Mouse (Mus musculus) lung, embryonic 14.5 days (tissue): ENCODE results near the gene Mrgbp. TPM values are rescaled to one million over a fixed set of nuclear protein-coding genes. Genes with fewer than 3 reads are reported as not detected.

Experiments
- ATAC-seq: fragments of 200-750 bp; cut with Nextera tagmentation; 2 replicates; pipeline ENCODE4 v1.8.0; 2017; ENCODE audit warnings: mild to moderate bottlenecking, moderate TSS enrichment, moderate library complexity; ENCODE audit not compliant: insufficient read depth
- DNase-seq: peaks from one replicate; pipeline ENCODE4 v3.0.0-alpha.2; 2015
- H3K27ac ChIP-seq: fragments of 300-500 bp; sonication (generic); 2 replicates; pipeline ENCODE4 v1.5.1; 2014; ENCODE audit warnings: low read depth, mild to moderate bottlenecking, moderate library complexity
- H3K27me3 ChIP-seq: fragments of 300-500 bp; sonication (generic); 2 replicates; pipeline ENCODE4 v1.6.1; 2014; ENCODE audit warnings: low read length, control low read depth; ENCODE audit not compliant: insufficient read depth
- H3K36me3 ChIP-seq: fragments of 300-500 bp; sonication (generic); 2 replicates; pipeline ENCODE4 v1.6.1; 2014; ENCODE audit warnings: control low read depth; ENCODE audit not compliant: insufficient read depth
- H3K4me1 ChIP-seq: fragments of 300-500 bp; sonication (generic); 2 replicates; pipeline ENCODE4 v1.6.1; 2014; ENCODE audit warnings: antibody characterized with exemption, control low read depth; ENCODE audit not compliant: insufficient read depth
- H3K4me2 ChIP-seq: fragments of 300-500 bp; sonication (generic); 2 replicates; pipeline ENCODE4 v1.6.1; 2014; ENCODE audit warnings: mild to moderate bottlenecking
- H3K4me3 ChIP-seq: fragments of 300-500 bp; sonication (generic); 2 replicates; pipeline ENCODE4 v1.5.1; 2014; ENCODE audit warnings: low read depth, low read length
- H3K9ac ChIP-seq: fragments of 300-500 bp; sonication (generic); 2 replicates; pipeline ENCODE4 v1.6.1; 2014
- H3K9me3 ChIP-seq: fragments of 300-500 bp; sonication (generic); 2 replicates; pipeline ENCODE4 v1.6.1; 2016; ENCODE audit warnings: low read depth, low read length, control low read depth
- CTCF ChIP-seq: IDR thresholded peaks from 2 replicates; pipeline ENCODE4 v1.5.1; 2016; ENCODE audit warnings: antibody characterized with exemption, low read depth
- WGBS: fragments of 180-500 bp; shearing (Covaris S2); extraction: QIAGEN DNeasy Blood & Tissue Kit; methylation state at CpG from one replicate; pipeline ENCODE4 v1.1.7; 2014; 5-methylcytosine and 5-hydroxymethylcytosine counted together
- polyA plus RNA-seq: library from polyadenylated mRNA; unstranded; fragments of >200 nt; fragmentation: Nextera tagmentation; extraction: Ambion mirVana; gene quantifications from 2 replicates; pipeline ENCODE4 v1.2.1, GENCODE M21; 2014

Gene Mrgbp
- polyA plus RNA-seq, 1 experiment from 2014 or later, result 39.0 TPM

- no peak overlapping the region for H3K4me2 ChIP-seq
- ATAC-seq (peak; percentile 61), DNase-seq (peak; percentile 92)
- no peak overlapping the region for H3K4me3 ChIP-seq
- H3K27ac ChIP-seq, result no peak overlapping the region
- H3K9ac ChIP-seq, result no peak overlapping the region
- no peaks in the 10 kb centered on the region for H3K9me3 ChIP-seq
- WGBS, result 18% methylated on average over 13 of the region's 13 CpGs
- no peaks in the 10 kb centered on the region for H3K27me3 ChIP-seq
- H3K36me3 ChIP-seq, result no peaks in the 10 kb centered on the region
- peak; percentile 83 for TF ChIP-seq CTCF
- peaks cover 8% of the 10 kb centered on the region for H3K4me1 ChIP-seq
These were observed 14.7 kb upstream of the Mrgbp start for GRCm38 (mm10) chr2:180566240-180566913.

- ATAC-seq (peak; percentile 81), DNase-seq (peak; percentile 86)
- WGBS, result 10% methylated on average over 3 of the region's 3 CpGs
- Histone ChIP-seq H3K9me3 (no peaks in the 10 kb centered on the region), H3K4me2 (no peak overlapping the region), H3K27me3 (no peaks in the 10 kb centered on the region), H3K36me3 (no peaks in the 10 kb centered on the region), H3K4me3 (no peak overlapping the region), H3K4me1 (peaks cover 8% of the 10 kb centered on the region), H3K27ac (peak overlapping the region; percentile 52), H3K9ac (no peak overlapping the region)
- no peak for TF ChIP-seq CTCF
These were observed 12.0 kb upstream of the Mrgbp start for GRCm38 (mm10) chr2:180569028-180569643.

- no peaks in the 10 kb centered on the region for H3K4me1 ChIP-seq
- H3K9me3 ChIP-seq, result no peaks in the 10 kb centered on the region
- H3K4me3 ChIP-seq, result no peak overlapping the region
- no peak overlapping the region for H3K9ac ChIP-seq
- no peak for DNase-seq
- H3K27me3 ChIP-seq, result no peaks in the 10 kb centered on the region
- H3K4me2 ChIP-seq, result no peak overlapping the region
- H3K27ac ChIP-seq, result no peak overlapping the region
- H3K36me3 ChIP-seq, result no peaks in the 10 kb centered on the region
- no peak for ATAC-seq
- 50% methylated on average over 4 of the region's 4 CpGs for WGBS
- no peak for TF ChIP-seq CTCF
These were observed 4.6 kb upstream of the Mrgbp start for GRCm38 (mm10) chr2:180576482-180576881.

- Histone ChIP-seq H3K36me3 (no peaks in the 10 kb centered on the region), H3K4me2 (no peak overlapping the region), H3K27ac (no peak overlapping the region), H3K4me1 (no peaks in the 10 kb centered on the region), H3K9ac (no peak overlapping the region), H3K4me3 (no peak overlapping the region), H3K27me3 (no peaks in the 10 kb centered on the region), H3K9me3 (no peaks in the 10 kb centered on the region)
- peak; percentile 91 for TF ChIP-seq CTCF
- 3% methylated on average over 3 of the region's 3 CpGs for WGBS
- no peak for ATAC-seq
- peak; percentile 92 for DNase-seq
These were observed 2.4 kb upstream of the Mrgbp start for GRCm38 (mm10) chr2:180578686-180579085.

GRCm38 (mm10) chr2:180582481-180583153, 1.5 kb downstream of the Mrgbp start:
- Histone ChIP-seq H3K27ac (peak overlapping the region; percentile 65; the same call in 1 of the 2 replicates), H3K4me3 (peak overlapping the region; percentile 83), H3K9me3 (no peaks in the 10 kb centered on the region), H3K9ac (peak overlapping the region; percentile 93), H3K36me3 (peaks cover 24% of the 10 kb centered on the region), H3K27me3 (no peaks in the 10 kb centered on the region), H3K4me2 (peak overlapping the region; percentile 86), H3K4me1 (no peaks in the 10 kb centered on the region)
- TF ChIP-seq CTCF, result peak; percentile 89
- DNase-seq (peak; percentile 99), ATAC-seq (peak; percentile 78)
- under 1% methylated on average over 57 of the region's 57 CpGs for WGBS

GRCm38 (mm10) chr2:180583154-180583507, 2.0 kb downstream of the Mrgbp start:
- Histone ChIP-seq H3K36me3 (peaks cover 24% of the 10 kb centered on the region), H3K9me3 (no peaks in the 10 kb centered on the region), H3K27ac (no peak overlapping the region), H3K9ac (peak overlapping the region; percentile 93), H3K4me2 (peak overlapping the region; percentile 86), H3K4me1 (no peaks in the 10 kb centered on the region), H3K27me3 (no peaks in the 10 kb centered on the region), H3K4me3 (peak overlapping the region; percentile 83)
- WGBS, result 18% methylated on average over 7 of the region's 7 CpGs
- ATAC-seq (no peak), DNase-seq (no peak)
- no peak for TF ChIP-seq CTCF

- Histone ChIP-seq H3K27me3 (no peaks in the 10 kb centered on the region), H3K4me2 (peak overlapping the region; percentile 83), H3K4me3 (peak overlapping the region; percentile 94), H3K36me3 (peaks cover 53% of the 10 kb centered on the region), H3K9me3 (no peaks in the 10 kb centered on the region), H3K4me1 (no peaks in the 10 kb centered on the region), H3K27ac (peak overlapping the region; percentile 88), H3K9ac (peak overlapping the region; percentile 91)
- no peak for DNase-seq
- peak; percentile 51 for TF ChIP-seq CTCF
- 44% methylated on average over 6 of the region's 6 CpGs for WGBS
- ATAC-seq, result peak; percentile 3; the same call in 1 of the 2 replicates
These were observed 7.6 kb downstream of the Mrgbp start for GRCm38 (mm10) chr2:180588736-180589122.
